Mouse (Mus musculus): ENCODE data around the gene Plau. TPM values are rescaled to one million over a fixed set of nuclear protein-coding genes. Genes with fewer than 3 reads are reported as not detected.
A peak's percentile ranks its signal among the peaks of the same experiment; 100 is the strongest.

Plau gene
- total RNA-seq (2017), result 0.39 to 1.1 TPM in 2 of 3 replicates, not detected in the other

DNA sequence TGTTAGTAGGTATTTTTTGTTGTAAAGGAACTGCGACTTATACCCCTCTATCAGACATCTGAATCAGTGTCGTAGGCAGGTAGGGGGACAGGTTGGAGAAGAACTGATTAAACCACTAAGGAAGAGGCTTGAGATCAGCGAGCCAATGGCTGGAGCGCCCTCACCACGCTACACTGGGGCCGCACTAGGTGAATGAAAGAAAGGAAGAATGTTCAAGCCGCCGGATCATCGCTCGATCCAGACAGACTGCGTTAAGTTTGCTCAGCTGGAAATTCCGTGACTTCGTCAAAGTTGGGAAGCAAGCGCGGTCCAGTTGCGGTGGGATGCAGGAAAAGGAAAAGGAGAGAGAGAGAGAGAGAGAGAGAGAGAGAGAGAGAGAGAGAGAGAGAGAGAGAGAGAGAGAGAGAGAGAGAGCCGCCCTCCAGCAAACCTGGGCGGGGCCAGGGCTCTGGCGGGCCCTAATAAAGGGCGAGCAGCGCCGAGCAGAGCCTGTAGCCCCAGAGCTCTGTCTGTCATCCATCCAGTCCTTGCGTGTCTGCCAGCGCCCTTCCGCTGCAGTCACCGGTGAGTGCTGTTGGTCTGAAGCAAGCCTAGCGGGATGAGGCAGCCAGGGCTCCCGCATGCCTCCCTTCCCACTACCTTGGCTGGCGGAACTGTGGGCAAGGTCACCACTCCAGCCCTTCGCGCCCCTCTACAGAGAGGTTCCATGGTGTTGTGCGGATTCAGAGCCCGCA, at the start of gene Plau:
Plau (plus strand) TSS at position 490 of the 734 bp plus-strand sequence.
- ATAC-seq (replicated peaks; ENCODE audit: insufficient number of reproducible peaks, low FRiP score, low TSS enrichment, poor library complexity, severe bottlenecking), result peak; percentile 45

DNA sequence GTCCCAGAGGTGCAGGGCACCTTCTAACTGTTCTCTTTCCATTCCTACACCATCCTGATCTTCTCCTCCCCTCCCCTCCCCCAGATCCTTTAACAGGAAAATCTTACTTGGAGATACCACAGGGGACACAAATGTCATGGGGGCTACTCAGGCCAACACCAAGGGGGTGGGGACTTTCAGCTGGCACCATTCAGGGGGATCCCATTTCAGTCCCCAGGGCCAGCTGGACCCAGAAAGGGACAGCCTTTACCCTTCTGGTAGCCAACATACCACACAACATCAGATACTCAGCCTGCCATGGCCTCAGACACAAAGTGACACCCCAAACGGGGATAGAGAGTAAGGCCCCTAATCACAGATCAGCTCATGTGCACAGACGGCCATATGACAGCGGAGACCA, 48.3 kb upstream of the Plau start:
- no peak for ATAC-seq (replicated peaks; ENCODE audit: insufficient number of reproducible peaks, low FRiP score, low TSS enrichment, poor library complexity, severe bottlenecking)

DNA sequence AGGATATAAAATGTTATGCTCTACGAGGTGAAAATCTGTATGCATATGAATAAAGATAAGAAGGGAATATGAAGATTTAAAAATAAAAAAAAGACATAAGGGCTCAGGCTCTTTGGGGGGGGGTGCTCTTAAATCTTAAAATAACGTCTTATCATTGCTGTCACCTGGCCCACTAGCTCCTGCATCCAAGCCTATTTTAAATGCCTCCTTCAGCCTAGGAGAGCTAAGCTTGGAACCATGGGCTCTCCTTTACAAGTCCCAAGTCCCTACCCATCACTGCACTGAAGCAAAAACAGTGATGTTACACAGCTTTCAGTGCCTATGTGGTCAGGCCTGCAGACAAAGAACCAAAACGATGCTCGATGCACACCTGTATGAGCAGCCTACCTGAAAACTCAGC, 46.9 kb upstream of the Plau start:
- no peak for ATAC-seq (replicated peaks; ENCODE audit: insufficient number of reproducible peaks, low FRiP score, low TSS enrichment, poor library complexity, severe bottlenecking)

DNA sequence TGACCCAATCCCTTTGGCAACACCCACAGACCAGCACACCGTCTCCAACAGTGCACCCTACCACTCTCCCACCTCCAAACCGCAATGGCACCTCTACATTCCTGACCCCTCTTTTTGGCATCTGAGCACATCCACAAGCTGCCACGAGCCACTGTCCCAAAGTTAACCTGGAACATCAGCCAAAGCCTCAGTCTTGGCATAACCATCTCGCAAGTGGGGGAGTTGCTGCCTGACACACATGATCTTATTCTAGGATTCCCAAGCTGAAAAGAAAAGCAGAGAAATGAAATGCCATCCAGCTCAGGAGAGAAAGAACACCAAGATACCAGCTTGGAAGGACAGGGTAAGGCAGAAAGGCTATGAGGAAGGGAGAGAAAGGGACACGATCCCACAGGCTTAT, 46.0 kb upstream of the Plau start:
- ATAC-seq (replicated peaks; ENCODE audit: insufficient number of reproducible peaks, low FRiP score, low TSS enrichment, poor library complexity, severe bottlenecking), result no peak

DNA sequence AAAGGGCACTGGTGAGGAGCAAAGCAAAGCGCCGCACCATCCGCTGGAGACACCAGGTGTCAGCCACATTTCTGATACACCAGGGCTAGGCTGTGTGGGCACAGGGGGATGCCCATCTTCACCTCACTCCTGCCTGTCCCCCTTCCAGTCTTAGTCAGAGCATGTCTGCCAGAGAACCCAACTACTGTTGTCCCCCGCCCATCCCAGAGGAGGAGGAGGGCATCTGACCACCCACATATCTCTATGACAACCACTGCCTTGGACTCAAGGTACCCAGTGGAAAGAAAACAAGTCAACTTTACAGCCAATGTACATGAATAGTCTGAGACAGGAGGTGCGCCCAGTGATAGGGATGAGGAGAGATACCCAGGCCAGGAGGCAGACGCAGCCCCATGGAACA, 45.5 kb upstream of the Plau start:
- ATAC-seq (replicated peaks; ENCODE audit: insufficient number of reproducible peaks, low FRiP score, low TSS enrichment, poor library complexity, severe bottlenecking), result no peak

DNA sequence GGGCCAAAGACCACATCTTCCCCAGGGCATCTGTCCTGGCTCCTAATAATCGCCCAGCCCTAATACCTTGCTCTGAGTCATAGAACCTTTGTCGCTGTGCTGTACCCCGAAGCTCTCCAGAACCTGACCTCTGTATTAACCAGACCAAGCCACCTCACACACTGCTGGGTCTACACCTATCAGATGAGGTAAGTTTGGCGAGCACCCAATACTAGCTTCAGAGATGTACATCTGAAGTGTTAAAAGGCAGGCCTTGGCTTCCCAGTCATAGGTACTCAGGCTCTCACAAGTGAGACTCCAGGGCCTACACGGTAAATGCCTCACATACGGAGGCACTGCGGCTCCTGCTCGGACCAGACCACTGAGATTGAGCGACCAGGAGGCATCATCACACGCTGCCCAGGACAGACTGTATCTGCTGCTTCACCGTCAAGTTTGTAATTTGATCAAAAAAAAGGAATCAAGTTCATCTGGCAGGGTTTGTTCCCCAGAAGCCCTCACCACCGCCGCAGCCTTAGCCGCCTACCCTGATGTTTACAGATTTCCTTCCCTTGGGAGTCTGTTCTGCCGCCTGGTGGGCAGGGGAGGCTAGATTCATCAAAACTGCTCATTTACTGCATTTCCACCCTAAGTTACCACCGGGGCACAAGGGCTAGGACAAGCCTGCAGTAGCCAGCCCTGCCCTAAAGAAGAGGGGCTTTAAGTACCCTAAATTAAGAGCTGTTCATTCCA, 44.8 kb upstream of the Plau start:
- no peak for ATAC-seq (replicated peaks; ENCODE audit: insufficient number of reproducible peaks, low FRiP score, low TSS enrichment, poor library complexity, severe bottlenecking)

DNA sequence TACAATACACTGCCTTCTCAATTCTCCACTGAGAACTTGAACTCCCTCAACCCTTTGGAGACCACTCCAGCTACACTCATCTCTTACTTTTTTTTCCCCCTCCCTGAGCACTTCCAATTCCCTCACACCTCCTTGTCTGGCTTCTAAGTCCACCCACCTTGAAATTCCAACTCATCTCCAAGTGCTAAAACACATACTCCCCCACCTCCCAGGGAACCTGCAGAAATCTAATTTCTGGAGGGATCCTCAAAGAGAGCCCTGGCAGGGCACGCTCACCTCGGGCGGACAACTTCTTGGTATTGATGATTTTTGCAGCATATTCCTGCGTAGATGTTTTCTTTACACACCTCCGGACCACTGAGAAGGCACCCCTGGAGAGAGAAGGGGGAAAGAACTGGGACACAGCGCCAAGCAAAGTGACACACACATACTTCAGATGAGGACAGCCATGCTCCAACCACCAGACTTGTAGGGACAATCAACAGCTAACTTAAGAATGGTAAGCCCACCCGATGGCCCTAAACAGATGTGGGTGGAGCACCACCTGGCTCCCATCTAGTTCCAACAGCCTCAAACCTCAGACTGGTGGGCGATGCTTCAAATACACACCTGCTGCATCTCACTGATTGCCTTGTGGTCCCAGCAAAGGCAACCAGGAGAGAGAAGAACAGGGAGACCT, 44.1 kb upstream of the Plau start:
- no peak for ATAC-seq (replicated peaks; ENCODE audit: insufficient number of reproducible peaks, low FRiP score, low TSS enrichment, poor library complexity, severe bottlenecking)

DNA sequence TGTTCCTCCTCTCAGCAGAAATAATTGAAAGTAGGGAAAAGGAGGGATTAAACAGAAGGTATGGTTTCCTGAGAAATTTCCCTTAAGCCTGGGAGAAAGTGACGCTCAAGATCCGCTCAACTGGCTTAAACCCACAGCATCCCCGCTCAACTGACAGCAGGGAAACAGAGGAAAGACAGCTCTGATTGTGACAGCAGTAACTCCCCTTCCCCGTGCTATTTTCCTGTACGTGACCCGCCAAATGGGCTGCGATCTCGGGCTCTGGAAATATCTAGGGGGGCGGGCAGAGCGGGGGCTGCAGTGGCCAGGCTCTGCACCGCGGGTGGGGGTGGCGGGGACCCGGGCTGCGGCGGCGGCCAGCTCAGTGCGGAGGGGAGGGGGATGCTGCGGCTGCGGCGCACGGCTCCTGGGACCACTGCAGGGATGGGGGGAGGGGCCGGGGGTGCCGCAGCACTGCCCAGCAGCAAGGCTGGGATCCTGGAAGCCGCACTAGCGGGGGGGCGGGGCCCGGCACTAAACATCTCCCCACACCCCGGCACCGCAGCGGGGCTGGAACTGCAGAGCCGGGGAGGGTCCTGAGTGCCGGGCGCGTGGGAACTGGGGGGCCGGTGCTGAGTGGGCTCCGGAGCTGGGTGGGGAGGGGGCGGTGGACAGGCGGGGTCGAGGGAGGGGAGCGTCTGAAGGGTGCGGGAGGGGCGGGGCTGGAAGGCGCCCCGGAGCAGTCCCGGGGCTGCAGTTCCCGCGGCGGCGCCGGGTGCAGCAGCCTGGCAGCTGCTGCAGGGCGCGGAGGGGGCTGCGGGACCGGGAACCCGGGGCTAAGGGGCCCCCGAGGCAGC, 43.3 kb upstream of the Plau start:
- no peak for ATAC-seq (replicated peaks; ENCODE audit: insufficient number of reproducible peaks, low FRiP score, low TSS enrichment, poor library complexity, severe bottlenecking)

DNA sequence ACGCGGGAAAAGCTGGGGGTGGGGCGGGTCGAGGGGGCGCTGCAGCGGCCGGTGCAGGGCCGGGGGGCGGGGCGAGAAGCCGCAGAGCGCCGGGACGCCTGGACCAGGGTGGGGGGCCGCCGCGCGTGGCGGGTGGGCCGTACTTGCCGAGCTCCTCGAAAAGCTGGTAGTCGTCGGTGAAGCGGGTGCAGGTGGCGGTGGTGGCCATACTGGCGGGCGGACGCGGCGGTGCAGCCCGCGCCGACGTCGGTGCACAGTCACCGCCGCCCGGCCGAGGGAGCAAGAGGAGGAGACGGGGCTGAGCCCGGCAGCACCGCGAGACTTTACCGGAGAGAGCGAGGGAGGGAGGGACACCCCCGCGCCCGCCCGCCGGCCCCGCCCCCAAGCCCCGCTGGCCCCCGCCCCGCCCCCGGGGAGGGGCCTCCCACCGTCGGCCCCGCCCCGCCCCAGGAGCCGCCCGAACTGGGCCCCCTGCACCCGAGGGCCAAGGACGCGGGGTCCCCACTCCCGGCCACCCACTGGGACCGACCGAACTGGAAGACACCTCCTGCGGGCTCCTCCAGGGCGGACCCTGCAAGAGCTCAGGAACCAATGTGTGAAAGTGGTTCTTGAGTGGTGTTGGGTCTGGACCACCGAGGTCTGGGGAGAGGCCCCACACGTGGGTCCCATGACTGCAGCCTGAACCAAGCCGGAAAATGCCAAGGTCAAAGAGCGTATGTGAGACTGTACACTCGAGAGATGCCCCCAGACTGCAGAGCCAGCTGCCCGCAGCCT, 42.5 kb upstream of the Plau start, which contains the start of gene Camk2g:
Camk2g (minus strand) TSS at position 331 of the 774 bp plus-strand sequence.
- peak; percentile 86 for ATAC-seq (replicated peaks; ENCODE audit: insufficient number of reproducible peaks, low FRiP score, low TSS enrichment, poor library complexity, severe bottlenecking)

DNA sequence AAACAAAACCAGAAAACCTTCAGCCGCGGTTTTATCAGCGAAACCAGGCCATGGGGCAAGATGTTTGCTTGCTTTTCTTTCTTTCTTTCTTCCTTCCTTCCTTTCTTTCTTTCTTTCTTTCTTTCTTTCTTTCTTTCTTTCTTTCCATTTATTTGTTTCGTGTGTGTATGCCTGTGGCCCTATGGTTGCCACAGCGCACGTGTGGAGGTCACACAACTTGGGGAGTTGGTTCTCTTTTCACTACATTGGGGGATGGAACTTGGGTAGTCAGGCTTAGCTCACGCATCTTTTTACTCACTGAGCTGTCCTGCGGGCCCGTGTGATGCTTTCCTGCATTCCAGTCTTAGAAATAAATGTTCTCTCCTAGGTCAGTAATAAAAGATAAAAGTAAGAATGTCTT, 41.9 kb upstream of the Plau start:
- no peak for ATAC-seq (replicated peaks; ENCODE audit: insufficient number of reproducible peaks, low FRiP score, low TSS enrichment, poor library complexity, severe bottlenecking)

DNA sequence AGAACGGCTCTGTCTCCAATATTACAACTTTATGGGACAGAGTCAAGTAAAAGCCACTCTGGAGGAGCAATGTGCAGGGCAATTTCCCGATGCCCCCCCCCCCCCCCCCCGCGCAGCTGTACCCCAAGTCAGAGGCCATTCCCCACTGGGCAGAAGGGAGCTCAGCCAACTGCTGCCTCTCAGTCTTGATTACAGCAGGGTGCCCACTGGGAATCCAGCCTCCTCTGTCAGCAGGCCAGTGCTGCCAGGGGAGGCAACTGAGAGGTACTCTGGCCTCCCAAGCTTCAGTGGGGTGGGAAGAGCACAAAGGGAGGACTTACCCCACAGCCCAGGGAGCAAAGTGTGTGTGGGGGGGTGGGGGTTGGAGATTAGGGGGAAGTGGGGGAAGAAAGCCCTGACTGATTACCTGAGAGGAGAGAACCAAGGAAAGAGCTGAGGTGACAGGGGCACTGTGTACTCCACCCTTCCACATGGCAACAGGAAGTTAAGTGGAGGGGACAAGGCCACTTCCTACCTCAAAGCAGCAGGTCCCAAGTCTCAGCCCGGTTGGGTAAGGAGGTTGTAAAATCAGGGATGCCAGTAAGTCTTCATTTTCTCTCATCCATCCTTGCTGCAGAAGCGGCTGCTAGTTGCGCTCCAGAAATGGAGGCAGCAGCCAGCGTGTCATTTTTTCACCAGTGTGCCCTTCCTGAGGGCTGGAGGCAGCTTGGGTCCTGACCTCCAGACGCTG, 40.9 kb upstream of the Plau start:
- ATAC-seq (replicated peaks; ENCODE audit: insufficient number of reproducible peaks, low FRiP score, low TSS enrichment, poor library complexity, severe bottlenecking), result no peak

DNA sequence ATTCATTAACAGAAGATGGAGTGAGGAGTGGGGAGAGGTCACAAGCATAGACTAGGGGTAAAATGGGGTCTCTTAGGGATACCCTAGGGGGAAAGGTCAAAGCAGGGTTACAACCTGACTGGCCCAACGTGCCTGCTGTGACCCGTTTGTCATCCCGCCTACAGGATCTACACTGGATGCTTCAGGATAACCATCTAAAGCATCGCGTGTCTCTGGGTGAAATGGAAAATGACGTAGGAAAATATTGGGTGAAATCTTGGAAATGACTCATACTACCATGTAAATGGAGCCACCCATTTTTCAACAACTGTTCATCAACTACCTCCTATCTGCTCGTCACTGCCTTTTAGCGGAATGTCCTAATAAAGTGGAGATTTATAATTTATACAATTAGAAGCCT, 40.3 kb upstream of the Plau start:
- ATAC-seq (replicated peaks; ENCODE audit: insufficient number of reproducible peaks, low FRiP score, low TSS enrichment, poor library complexity, severe bottlenecking), result no peak

DNA sequence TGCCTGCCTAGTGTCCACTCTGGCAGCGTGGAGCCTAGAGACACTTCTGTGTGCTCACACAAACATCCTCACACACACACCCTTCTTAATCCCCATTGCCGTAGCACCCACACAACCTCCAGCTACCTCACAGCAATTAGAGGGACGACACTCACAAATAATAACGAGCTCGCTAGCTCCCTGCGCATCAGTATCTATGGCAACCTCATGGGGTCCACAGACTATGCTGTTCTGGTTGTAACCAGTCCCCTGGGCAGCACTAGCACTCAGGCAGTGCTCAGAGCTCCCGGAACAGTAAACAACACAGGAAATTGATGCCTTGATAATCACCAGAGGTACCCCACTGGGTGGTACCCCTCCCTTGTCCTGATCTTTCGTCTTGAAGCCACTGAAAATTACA, 39.8 kb upstream of the Plau start:
- ATAC-seq (replicated peaks; ENCODE audit: insufficient number of reproducible peaks, low FRiP score, low TSS enrichment, poor library complexity, severe bottlenecking), result no peak

DNA sequence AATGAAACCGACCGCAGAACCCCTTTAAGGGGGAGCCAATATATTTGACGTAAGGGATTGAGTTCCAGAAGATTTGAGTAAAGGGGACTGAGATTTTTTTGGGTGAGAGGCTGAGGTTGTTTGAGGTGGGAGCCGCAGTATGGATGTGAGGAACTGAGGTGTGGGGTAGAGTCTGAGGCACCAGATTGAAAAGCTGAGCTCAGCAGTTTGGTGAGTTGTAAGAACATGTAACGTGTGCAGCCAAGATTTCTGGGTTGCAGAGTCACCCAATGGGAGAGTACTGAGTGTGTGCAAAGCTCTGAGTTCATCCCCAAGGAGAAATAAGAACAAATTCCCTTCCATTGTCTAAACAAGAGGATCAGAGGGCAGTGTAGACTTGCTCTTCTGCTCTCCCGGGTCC, 38.2 kb upstream of the Plau start:
- no peak for ATAC-seq (replicated peaks; ENCODE audit: insufficient number of reproducible peaks, low FRiP score, low TSS enrichment, poor library complexity, severe bottlenecking)

DNA sequence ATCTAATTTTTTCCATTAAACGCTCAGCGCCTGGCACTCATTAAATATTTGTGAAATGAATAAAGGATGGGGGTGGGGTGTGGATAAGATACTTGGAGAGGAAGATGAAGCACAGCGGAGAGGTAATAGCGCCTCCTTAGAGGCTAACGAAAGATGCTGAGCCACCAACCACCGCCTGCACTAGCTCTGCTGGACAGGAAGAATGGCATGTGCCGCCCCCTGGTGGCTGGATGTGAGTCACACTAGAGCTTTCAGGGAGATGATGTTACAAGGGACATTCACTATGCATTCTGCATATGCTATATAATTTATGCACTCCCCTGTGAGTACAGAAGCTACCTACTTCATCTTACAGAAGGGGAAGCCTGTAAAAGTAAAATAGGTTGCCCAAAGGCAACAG, 37.7 kb upstream of the Plau start:
- ATAC-seq (replicated peaks; ENCODE audit: insufficient number of reproducible peaks, low FRiP score, low TSS enrichment, poor library complexity, severe bottlenecking), result peak; percentile 76

DNA sequence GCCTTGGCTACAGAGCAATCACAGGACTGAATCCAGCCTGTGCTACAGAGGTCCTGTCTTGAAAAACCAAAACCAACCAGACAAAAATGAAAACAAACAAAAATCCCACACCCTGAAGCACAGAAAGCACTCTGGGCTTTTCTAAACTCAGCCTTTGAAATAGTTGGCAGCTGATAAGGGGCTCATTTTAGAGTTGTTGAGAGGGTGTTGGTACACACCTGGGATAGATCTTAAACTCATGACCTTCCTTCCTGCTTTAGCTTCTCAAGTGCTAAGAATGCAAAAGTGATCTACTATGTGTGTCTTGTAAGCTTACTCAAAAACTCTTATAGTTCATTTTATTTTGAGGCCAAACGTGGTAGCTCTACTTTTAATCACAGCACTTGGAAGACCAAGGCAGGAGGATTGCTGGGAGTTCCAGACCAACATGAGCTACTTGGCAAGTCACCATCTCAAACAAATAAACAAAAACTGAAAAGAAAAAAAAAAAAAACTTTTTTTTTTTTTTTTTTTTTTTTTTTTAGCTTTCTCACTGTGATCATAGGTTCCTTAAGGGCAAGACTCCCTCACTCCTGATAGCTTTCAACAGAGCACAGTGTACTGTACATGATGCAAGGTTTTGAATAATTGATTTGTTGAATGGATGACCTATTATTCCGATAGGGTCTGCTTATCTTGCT, 33.4 kb upstream of the Plau start:
- ATAC-seq (replicated peaks; ENCODE audit: insufficient number of reproducible peaks, low FRiP score, low TSS enrichment, poor library complexity, severe bottlenecking), result no peak

DNA sequence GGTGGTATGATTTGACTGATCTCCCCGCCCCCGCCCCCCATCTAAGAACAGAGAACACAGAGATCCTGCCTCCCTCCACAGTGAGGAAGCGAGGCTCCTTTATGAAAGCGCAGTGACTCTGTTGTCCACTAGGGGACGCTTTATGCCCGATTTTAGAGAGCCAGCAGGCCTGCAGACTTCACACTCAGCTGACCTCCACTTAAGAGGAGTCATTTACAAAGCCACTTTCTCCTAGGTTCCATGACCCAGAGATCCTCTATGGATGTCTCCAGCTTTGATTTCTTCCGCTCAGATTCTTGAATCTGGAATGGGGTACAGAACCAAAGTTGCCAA, 32.9 kb upstream of the Plau start:
- peak; percentile 81 for ATAC-seq (replicated peaks; ENCODE audit: insufficient number of reproducible peaks, low FRiP score, low TSS enrichment, poor library complexity, severe bottlenecking)
